Mouse (Mus musculus) limb, embryonic 15.5 days (tissue): Measurements from ENCODE around the gene Cntn5. TPM values are rescaled to one million over a fixed set of nuclear protein-coding genes. Genes with fewer than 3 reads are reported as not detected.

Experiments used
- ATAC-seq: fragments of 200-750 bp; cut with Nextera tagmentation; 2 replicates; pipeline ENCODE4 v1.8.0; 2017; ENCODE audit warnings: low read depth, moderate TSS enrichment; ENCODE audit not compliant: insufficient number of reproducible peaks, low FRiP score, low TSS enrichment
- H3K27ac ChIP-seq: fragments of 300-500 bp; sonication (generic); 2 replicates; pipeline ENCODE4 v1.5.1; 2015; ENCODE audit warnings: moderate library complexity, mild to moderate bottlenecking, inconsistent platforms
- H3K27me3 ChIP-seq: fragments of 300-500 bp; sonication (generic); 2 replicates; pipeline ENCODE4 v1.6.1; 2015; ENCODE audit warnings: inconsistent platforms
- H3K36me3 ChIP-seq: fragments of 300-500 bp; sonication (generic); 2 replicates; pipeline ENCODE4 v1.6.1; 2015; ENCODE audit warnings: inconsistent platforms
- H3K4me1 ChIP-seq: fragments of 300-500 bp; sonication (generic); 2 replicates; pipeline ENCODE4 v1.6.1; 2015; ENCODE audit warnings: inconsistent platforms
- H3K4me2 ChIP-seq: fragments of 300-500 bp; sonication (generic); 2 replicates; pipeline ENCODE4 v1.6.1; 2015; ENCODE audit warnings: mild to moderate bottlenecking, inconsistent platforms
- H3K4me3 ChIP-seq: fragments of 300-500 bp; sonication (generic); 2 replicates; pipeline ENCODE4 v1.5.1; 2015; ENCODE audit warnings: mild to moderate bottlenecking, inconsistent platforms
- H3K9ac ChIP-seq: fragments of 300-500 bp; sonication (generic); 2 replicates; pipeline ENCODE4 v1.6.1; 2015; ENCODE audit warnings: inconsistent platforms
- H3K9me3 ChIP-seq: fragments of 300-500 bp; sonication (generic); 2 replicates; pipeline ENCODE4 v1.6.1; 2016; ENCODE audit warnings: inconsistent platforms
- WGBS: fragments of 180-500 bp; shearing (Covaris S2); methylation state at CpG from one replicate; pipeline ENCODE4 v1.1.7; 2015; 5-methylcytosine and 5-hydroxymethylcytosine counted together
- polyA plus RNA-seq: library from polyadenylated mRNA; unstranded; fragments of >200 nt; fragmentation: Nextera tagmentation; extraction: Ambion mirVana; gene quantifications from 2 replicates; pipeline ENCODE4 v1.2.1, GENCODE M21; 2015

Cntn5 gene
- polyA plus RNA-seq, 1 experiment from 2014 or later = 1.4 TPM

DNA sequence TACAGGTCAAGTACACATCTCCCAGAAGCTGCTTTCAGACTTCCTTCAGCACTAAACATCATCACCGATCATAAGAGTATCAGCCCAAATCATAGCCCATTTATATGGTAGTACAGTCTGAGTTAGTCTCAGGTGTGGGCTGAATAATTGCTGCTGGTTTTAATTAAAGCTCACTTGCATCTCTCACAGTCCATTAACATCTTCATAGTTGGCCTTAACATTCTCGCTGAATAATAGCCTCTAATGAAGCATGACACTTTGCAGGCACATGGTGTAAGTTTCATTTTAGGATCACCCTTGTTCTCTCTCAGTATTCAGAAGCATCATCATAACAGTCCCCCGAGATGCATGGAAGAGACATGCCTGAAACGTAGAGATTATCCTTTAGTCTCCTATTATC is 796.7 kb downstream of the Cntn5 start:
- H3K27me3 ChIP-seq = no peaks in the 10 kb centered on the region
- ATAC-seq = no peak
- H3K4me2 ChIP-seq = no peak overlapping the region
- WGBS = 61% methylated on average over 4 of the region's 4 CpGs
- no peaks in the 10 kb centered on the region for H3K4me1 ChIP-seq
- no peak overlapping the region for H3K9ac ChIP-seq
- no peak overlapping the region for H3K27ac ChIP-seq
- H3K4me3 ChIP-seq = no peak overlapping the region
- H3K36me3 ChIP-seq = no peaks in the 10 kb centered on the region
- H3K9me3 ChIP-seq = no peaks in the 10 kb centered on the region

DNA sequence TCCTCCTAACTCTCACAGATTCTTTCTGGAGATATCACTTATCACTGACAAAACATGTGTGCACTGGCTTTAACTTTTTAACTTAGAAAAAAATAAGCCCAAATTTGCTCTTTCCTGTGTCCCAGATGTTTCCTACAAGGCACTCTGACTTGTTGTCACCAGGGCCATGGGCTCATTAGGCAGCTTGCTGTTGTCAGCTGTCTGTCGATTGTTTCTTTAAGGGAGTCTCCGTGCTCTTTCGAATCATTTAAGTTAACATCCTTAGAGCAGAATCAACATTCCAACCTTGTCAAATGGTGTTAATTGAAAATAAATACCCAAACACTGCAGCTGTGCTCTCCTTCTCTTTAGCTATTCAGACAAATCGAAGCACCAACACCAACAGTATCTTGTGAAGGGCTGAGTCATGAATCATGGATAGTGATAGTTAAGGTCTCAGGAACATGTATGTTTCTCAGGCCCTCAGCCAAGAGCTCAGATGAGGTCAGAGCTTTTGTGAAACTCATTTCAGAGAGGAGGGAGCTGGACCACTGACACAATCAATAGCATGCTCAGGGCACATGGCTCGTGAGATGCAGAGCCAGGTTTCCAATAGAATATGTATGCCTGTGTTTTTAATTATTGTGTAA is 802.6 kb downstream of the Cntn5 start:
- H3K4me3 ChIP-seq = no peak overlapping the region

DNA sequence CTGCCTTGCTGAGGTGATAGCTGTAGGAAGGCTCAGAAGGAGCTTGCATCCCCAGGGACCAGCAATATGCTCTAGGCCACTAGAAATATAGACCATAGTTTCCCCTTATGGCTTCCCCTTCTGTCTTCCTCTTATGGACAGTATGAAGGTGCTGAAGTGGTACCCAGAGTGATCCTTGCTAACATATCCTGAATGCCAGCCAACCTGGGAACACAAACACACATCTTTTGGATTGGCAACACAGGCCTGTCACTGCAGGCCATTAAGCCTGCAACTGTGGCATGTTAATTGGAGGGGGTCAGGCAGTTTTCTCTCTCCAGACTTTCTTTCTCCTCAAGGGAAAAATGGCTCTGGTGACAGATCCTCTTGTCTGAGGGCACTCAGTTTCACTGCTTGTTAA is 828.3 kb downstream of the Cntn5 start:
- no peak overlapping the region for H3K27ac ChIP-seq
- H3K4me1 ChIP-seq = no peaks in the 10 kb centered on the region
- no peak overlapping the region for H3K9ac ChIP-seq
- no peaks in the 10 kb centered on the region for H3K27me3 ChIP-seq
- no peak overlapping the region for H3K4me2 ChIP-seq
- no peaks in the 10 kb centered on the region for H3K9me3 ChIP-seq
- no peak for ATAC-seq
- no peaks in the 10 kb centered on the region for H3K36me3 ChIP-seq
- no peak overlapping the region for H3K4me3 ChIP-seq

More for the DNA sequence above, 802.6 kb downstream of the Cntn5 start:
- no peak for ATAC-seq
- 59% methylated on average over 5 of the region's 5 CpGs for WGBS
- Histone ChIP-seq H3K4me2 (no peak overlapping the region), H3K9ac (no peak overlapping the region), H3K36me3 (no peaks in the 10 kb centered on the region), H3K4me1 (no peaks in the 10 kb centered on the region), H3K9me3 (no peaks in the 10 kb centered on the region), H3K27ac (no peak overlapping the region), H3K27me3 (no peaks in the 10 kb centered on the region)

DNA sequence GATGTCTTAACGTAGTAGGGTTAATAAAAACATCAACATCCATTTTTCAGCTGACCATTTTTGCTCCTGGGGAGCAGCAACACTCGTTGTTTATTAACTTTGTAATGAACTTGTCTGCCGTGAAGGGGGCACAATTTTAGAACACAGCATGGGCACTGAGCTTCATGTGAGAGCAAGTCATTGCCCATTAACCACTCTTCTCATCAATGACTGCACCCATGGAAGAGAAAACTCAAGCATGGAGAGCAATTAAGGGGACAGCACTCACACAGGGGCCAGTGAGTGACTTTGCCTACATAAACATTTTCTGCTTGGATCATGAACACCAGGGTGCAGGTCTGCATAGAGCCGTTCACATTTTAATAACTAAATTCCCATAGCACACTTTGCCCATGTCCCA is 831.2 kb downstream of the Cntn5 start:
- Histone ChIP-seq H3K4me2 (no peak overlapping the region), H3K4me3 (no peak overlapping the region), H3K4me1 (no peaks in the 10 kb centered on the region), H3K9ac (no peak overlapping the region), H3K27ac (no peak overlapping the region), H3K36me3 (no peaks in the 10 kb centered on the region), H3K9me3 (no peaks in the 10 kb centered on the region), H3K27me3 (no peaks in the 10 kb centered on the region)
- WGBS = 41% methylated on average over 4 of the region's 4 CpGs
- no peak for ATAC-seq

DNA sequence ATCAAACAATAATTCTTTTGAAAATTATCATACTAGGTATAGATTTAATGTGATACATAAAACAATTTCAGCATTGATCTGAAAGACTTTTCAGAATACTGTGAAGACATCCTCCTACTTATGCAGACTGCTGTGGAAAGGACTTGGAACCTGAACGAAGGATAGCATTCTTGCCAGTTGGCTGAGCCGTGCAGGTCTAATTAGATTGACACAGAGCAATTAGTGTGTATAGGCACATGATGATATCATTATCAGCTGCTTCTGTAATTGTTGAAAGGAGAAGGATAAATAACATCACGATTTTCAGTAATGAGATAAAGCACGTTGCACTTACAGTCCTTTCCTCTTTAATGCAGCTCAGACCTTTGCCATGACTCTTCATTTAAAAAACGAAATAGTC is 831.7 kb downstream of the Cntn5 start:
- Histone ChIP-seq H3K4me3 (no peak overlapping the region), H3K4me2 (no peak overlapping the region), H3K9ac (no peak overlapping the region), H3K9me3 (no peaks in the 10 kb centered on the region), H3K27ac (no peak overlapping the region), H3K36me3 (no peaks in the 10 kb centered on the region), H3K4me1 (no peaks in the 10 kb centered on the region), H3K27me3 (no peaks in the 10 kb centered on the region)
- WGBS = 52% methylated on average over 5 of the region's 5 CpGs
- no peak for ATAC-seq

DNA sequence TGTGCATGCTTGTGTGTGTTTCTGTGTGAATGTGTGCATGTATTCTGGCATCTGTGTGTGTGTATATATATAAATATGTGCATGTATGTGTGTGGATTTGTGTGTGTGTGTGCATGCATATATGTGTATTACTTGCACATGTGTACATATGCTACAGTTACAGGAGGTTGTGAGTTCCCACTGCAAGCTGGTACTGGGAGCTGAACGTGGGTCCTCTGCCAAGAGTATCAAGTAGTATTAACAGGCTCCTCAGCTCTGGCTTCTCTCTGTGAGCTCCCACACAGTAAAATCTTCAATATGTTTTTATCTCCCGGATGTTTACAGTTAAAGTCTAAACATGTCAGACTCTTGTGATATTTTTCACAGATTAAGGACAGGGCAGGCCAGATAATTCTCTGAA is 833.3 kb downstream of the Cntn5 start:
- H3K36me3 ChIP-seq = no peaks in the 10 kb centered on the region
- no peaks in the 10 kb centered on the region for H3K27me3 ChIP-seq
- no peak overlapping the region for H3K27ac ChIP-seq
- 52% methylated on average over 2 of the region's 2 CpGs for WGBS
- H3K4me1 ChIP-seq = no peaks in the 10 kb centered on the region
- ATAC-seq = no peak
- H3K9me3 ChIP-seq = no peaks in the 10 kb centered on the region
- no peak overlapping the region for H3K4me2 ChIP-seq
- H3K4me3 ChIP-seq = no peak overlapping the region
- no peak overlapping the region for H3K9ac ChIP-seq

DNA sequence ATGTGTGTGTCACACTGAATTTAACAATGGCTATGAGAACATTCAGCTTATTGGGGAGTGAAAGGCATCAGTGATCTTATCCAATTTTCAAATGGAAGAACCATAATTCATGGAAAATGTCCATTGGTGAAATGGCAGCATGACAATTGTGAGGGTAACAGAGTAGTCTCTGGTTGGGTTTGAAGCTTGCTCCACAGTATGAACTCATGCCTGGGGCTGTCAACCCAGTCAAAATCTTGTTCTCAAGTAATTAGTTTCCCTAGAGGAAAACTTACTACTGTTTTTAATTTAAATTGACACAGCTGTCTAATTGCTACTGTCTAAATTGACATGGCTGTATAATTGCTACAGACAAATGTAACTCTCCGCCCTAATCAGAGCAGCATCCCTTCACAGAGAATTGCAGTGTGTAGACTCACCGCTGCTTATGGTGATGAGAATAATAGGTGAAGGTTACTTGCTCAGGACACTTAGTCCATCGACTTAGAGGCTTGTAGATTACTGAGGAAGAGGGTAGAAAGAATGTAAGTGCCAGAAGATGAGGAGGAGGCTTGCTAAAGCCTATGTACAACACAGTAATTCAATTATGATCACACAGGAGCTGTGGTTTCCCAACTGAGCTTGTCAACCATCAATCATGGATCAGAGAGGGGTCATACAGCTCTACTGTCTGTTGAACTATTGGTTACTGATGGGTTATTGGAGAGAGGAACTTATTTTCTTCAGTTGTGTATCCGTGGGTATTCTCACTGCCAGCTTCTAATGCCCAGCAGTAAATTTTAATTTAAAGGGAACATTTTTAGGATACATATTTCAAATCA is 859.4 kb downstream of the Cntn5 start:
- Histone ChIP-seq H3K4me3 (no peak overlapping the region), H3K9ac (no peak overlapping the region), H3K27me3 (no peaks in the 10 kb centered on the region), H3K4me2 (no peak overlapping the region), H3K9me3 (no peaks in the 10 kb centered on the region), H3K4me1 (no peaks in the 10 kb centered on the region), H3K27ac (no peak overlapping the region), H3K36me3 (no peaks in the 10 kb centered on the region)
- 77% methylated on average over 4 of the region's 4 CpGs for WGBS
- no peak for ATAC-seq

DNA sequence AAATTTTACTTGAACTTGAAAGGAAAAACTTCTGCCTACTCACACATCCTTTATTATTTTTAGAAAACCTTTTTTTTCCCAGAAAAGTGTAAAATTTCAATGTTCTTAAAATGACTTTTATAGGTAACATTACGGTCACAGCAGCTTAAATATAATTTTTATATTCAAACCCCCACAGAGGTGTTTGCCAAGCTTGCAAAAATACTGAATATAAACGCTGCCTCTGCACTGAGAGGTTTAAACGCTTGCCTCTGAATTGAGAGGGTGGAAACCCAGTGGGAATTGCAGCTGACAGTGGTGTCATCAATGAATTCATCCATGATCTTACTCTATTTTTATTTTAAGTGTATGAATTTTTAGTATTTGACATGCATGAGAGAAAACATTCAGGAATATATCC is 861.6 kb downstream of the Cntn5 start:
- WGBS = 55% methylated on average over 3 of the region's 3 CpGs
- Histone ChIP-seq H3K4me1 (no peaks in the 10 kb centered on the region), H3K9ac (no peak overlapping the region), H3K27ac (no peak overlapping the region), H3K27me3 (no peaks in the 10 kb centered on the region), H3K9me3 (no peaks in the 10 kb centered on the region), H3K36me3 (no peaks in the 10 kb centered on the region), H3K4me3 (no peak overlapping the region), H3K4me2 (no peak overlapping the region)
- no peak for ATAC-seq

DNA sequence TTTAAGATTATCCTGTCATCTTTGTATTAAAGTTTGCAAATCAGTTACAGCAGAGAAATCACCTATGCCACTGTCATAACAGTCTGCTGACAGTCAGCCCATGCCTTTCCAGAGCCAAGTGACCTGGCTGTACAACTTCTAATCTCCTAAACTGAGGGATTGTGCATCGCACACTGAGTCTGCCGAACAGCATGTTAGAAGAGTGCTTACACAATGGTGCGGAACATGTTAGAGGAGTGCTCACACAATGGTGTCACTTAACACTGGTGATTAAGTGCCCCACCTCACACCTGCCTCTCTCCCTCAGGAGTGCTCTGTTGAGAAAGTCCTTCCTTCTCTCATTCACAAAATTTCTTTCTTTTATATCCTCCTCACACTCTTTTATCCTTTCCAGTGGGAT is 889.4 kb downstream of the Cntn5 start:
- WGBS = 82% methylated on average over 3 of the region's 3 CpGs
- Histone ChIP-seq H3K9me3 (no peaks in the 10 kb centered on the region), H3K4me1 (no peaks in the 10 kb centered on the region), H3K27ac (no peak overlapping the region), H3K9ac (no peak overlapping the region), H3K27me3 (no peaks in the 10 kb centered on the region), H3K4me3 (no peak overlapping the region), H3K4me2 (no peak overlapping the region), H3K36me3 (no peaks in the 10 kb centered on the region)
- ATAC-seq = no peak

DNA sequence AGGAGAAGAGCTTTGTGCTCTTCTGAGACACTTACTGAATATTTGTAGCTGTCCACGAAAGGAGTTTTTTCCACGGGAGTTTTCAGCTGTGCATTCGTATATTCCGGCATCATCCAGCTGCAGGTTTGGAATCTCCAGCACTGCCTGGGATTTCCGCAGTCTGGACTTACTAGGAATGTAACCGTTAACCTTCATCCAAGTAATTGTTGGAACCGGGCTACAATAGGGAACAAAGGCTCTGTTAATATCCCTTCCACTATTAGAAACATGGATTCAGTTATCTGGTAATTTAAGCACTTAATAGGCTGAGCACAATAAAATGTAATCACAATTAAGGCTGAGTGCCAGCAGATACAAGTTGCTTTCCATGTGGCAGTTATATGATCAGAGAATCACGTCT is 920.5 kb downstream of the Cntn5 start:
- no peak overlapping the region for H3K4me3 ChIP-seq
- WGBS = 32% methylated on average over 8 of the region's 8 CpGs
- H3K27me3 ChIP-seq = no peaks in the 10 kb centered on the region
- no peak overlapping the region for H3K9ac ChIP-seq
- H3K4me1 ChIP-seq = no peaks in the 10 kb centered on the region
- H3K36me3 ChIP-seq = no peaks in the 10 kb centered on the region
- ATAC-seq = no peak
- no peak overlapping the region for H3K4me2 ChIP-seq
- no peaks in the 10 kb centered on the region for H3K9me3 ChIP-seq
- no peak overlapping the region for H3K27ac ChIP-seq

DNA sequence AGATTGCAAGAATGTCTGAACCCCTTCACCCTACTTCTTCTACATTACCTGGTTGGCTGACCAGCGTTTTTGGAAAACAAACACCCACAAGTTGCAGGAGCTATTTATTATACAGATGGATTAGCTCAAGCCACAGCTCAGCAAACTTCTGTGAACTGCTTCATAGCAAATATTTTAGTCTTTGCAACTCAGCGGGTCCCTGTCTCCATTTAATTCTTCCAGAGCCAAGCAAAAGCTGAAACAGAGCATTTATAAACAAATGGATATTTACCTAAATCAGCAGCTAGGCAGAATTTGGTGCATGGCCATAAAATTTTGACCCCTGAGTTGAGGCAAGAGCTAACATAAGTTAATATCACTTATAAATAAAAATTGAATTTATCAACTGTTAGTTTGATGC is 921.4 kb downstream of the Cntn5 start:
- no peaks in the 10 kb centered on the region for H3K36me3 ChIP-seq
- 62% methylated on average over 2 of the region's 2 CpGs for WGBS
- no peak overlapping the region for H3K9ac ChIP-seq
- H3K27ac ChIP-seq = no peak overlapping the region
- ATAC-seq = no peak
- H3K4me2 ChIP-seq = no peak overlapping the region
- H3K9me3 ChIP-seq = no peaks in the 10 kb centered on the region
- no peaks in the 10 kb centered on the region for H3K4me1 ChIP-seq
- H3K4me3 ChIP-seq = no peak overlapping the region
- H3K27me3 ChIP-seq = no peaks in the 10 kb centered on the region

DNA sequence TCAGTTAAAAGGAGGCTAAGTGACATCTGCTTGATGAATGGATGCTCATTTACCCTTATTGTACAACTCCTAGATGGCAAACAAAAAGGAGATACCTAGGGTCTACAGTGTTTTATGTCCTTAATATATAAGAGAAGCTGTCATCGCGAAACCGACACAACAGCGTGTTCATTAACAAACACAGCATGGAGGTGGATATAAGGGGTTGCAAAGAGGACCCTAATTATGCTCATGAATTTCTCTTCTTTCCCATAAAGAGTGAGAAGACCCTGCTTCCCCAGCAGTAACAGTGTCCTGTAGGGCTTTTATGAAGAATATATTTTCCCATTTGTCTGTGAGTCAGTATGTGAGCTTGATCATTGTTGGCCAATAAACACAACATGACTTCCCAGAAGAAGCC is 939.2 kb downstream of the Cntn5 start:
- Histone ChIP-seq H3K27me3 (no peaks in the 10 kb centered on the region), H3K4me1 (no peaks in the 10 kb centered on the region), H3K9me3 (no peaks in the 10 kb centered on the region), H3K36me3 (no peaks in the 10 kb centered on the region), H3K9ac (no peak overlapping the region), H3K4me3 (no peak overlapping the region), H3K4me2 (no peak overlapping the region), H3K27ac (no peak overlapping the region)
- ATAC-seq = no peak
- 64% methylated on average over 4 of the region's 4 CpGs for WGBS
